Mouse (Mus musculus): ENCODE data around the gene 2010111I01Rik. TPM values are rescaled to one million over a fixed set of nuclear protein-coding genes. Genes with fewer than 3 reads are reported as not detected.

Gene 2010111I01Rik
- polyA plus RNA-seq, 1 experiment from 2014 or later, result 93.5 TPM

- Histone ChIP-seq H3K27ac (peak overlapping the region; percentile 81), H3K9me3 (no peaks in the 10 kb centered on the region), H3K4me3 (replicated peaks) (no peak overlapping the region), H3K27me3 (replicated peaks) (no peaks in the 10 kb centered on the region), H3K4me2 (replicated peaks) (no peak overlapping the region), H3K36me3 (no peaks in the 10 kb centered on the region), H3K9ac (no peak overlapping the region), H3K4me1 (replicated peaks) (peaks cover 30% of the 10 kb centered on the region)
- peak; percentile 56 for ATAC-seq
- WGBS, result 46% methylated on average over 10 of the region's 10 CpGs
Observed at GRCm38 (mm10) chr13:63112598-63113372, 148.1 kb downstream of the 2010111I01Rik start.

GRCm38 (mm10) chr13:63113881-63114301 lies 149.2 kb downstream of the 2010111I01Rik start:
- no peak for ATAC-seq
- Histone ChIP-seq H3K27me3 (replicated peaks) (no peaks in the 10 kb centered on the region), H3K9me3 (no peaks in the 10 kb centered on the region), H3K4me2 (replicated peaks) (no peak overlapping the region), H3K4me3 (replicated peaks) (no peak overlapping the region), H3K9ac (no peak overlapping the region), H3K36me3 (no peaks in the 10 kb centered on the region), H3K4me1 (replicated peaks) (peaks cover 30% of the 10 kb centered on the region), H3K27ac (peak overlapping the region; percentile 33; the same call in 1 of the 2 replicates)
- WGBS, result 65% methylated on average over 4 of the region's 4 CpGs

GRCm38 (mm10) chr13:63115187-63115784 lies 150.6 kb downstream of the 2010111I01Rik start:
- H3K4me3 ChIP-seq (replicated peaks), result no peak overlapping the region
- no peaks in the 10 kb centered on the region for H3K27me3 ChIP-seq (replicated peaks)
- peaks cover 27% of the 10 kb centered on the region for H3K4me1 ChIP-seq (replicated peaks)
- no peak overlapping the region for H3K9ac ChIP-seq
- H3K27ac ChIP-seq, result peak overlapping the region; percentile 51
- no peak for ATAC-seq
- no peak overlapping the region for H3K4me2 ChIP-seq (replicated peaks)
- WGBS, result 75% methylated on average over 3 of the region's 3 CpGs
- H3K9me3 ChIP-seq, result no peaks in the 10 kb centered on the region
- no peaks in the 10 kb centered on the region for H3K36me3 ChIP-seq

- Histone ChIP-seq H3K4me2 (replicated peaks) (no peak overlapping the region), H3K27ac (no peak overlapping the region), H3K9me3 (no peaks in the 10 kb centered on the region), H3K36me3 (no peaks in the 10 kb centered on the region), H3K27me3 (replicated peaks) (no peaks in the 10 kb centered on the region), H3K4me3 (replicated peaks) (no peak overlapping the region), H3K4me1 (replicated peaks) (peaks cover 20% of the 10 kb centered on the region), H3K9ac (no peak overlapping the region)
- ATAC-seq, result no peak
- WGBS, result 71% methylated on average over 3 of the region's 3 CpGs
Observed at GRCm38 (mm10) chr13:63117495-63118184, 152.9 kb downstream of the 2010111I01Rik start.

- WGBS, result 84% methylated on average over 3 of the region's 3 CpGs
- no peak overlapping the region for H3K4me3 ChIP-seq (replicated peaks)
Observed at GRCm38 (mm10) chr13:63118682-63119081, 154.0 kb downstream of the 2010111I01Rik start.

GRCm38 (mm10) chr13:63120296-63120695 lies 155.6 kb downstream of the 2010111I01Rik start:
- no peak overlapping the region for H3K27ac ChIP-seq

More at GRCm38 (mm10) chr13:63118682-63119081, 154.0 kb downstream of the 2010111I01Rik start:
- H3K4me1 ChIP-seq (replicated peaks), result peaks cover 14% of the 10 kb centered on the region
- H3K4me2 ChIP-seq (replicated peaks), result no peak overlapping the region
- H3K36me3 ChIP-seq, result no peaks in the 10 kb centered on the region
- H3K9me3 ChIP-seq, result no peaks in the 10 kb centered on the region
- H3K9ac ChIP-seq, result no peak overlapping the region
- no peak for ATAC-seq
- no peak overlapping the region for H3K27ac ChIP-seq
- H3K27me3 ChIP-seq (replicated peaks), result no peaks in the 10 kb centered on the region

GRCm38 (mm10) chr13:63121747-63122146 lies 157.1 kb downstream of the 2010111I01Rik start:
- no peaks in the 10 kb centered on the region for H3K9me3 ChIP-seq
- H3K4me1 ChIP-seq (replicated peaks), result no peaks in the 10 kb centered on the region
- H3K36me3 ChIP-seq, result no peaks in the 10 kb centered on the region
- no peaks in the 10 kb centered on the region for H3K27me3 ChIP-seq (replicated peaks)
- ATAC-seq, result no peak
- H3K4me3 ChIP-seq (replicated peaks), result no peak overlapping the region
- H3K27ac ChIP-seq, result no peak overlapping the region
- no peak overlapping the region for H3K9ac ChIP-seq
- WGBS, result 58% methylated on average over 4 of the region's 4 CpGs
- H3K4me2 ChIP-seq (replicated peaks), result no peak overlapping the region

More at GRCm38 (mm10) chr13:63120296-63120695, 155.6 kb downstream of the 2010111I01Rik start:
- Histone ChIP-seq H3K27me3 (replicated peaks) (no peaks in the 10 kb centered on the region), H3K4me2 (replicated peaks) (no peak overlapping the region), H3K4me3 (replicated peaks) (no peak overlapping the region), H3K9ac (no peak overlapping the region), H3K9me3 (no peaks in the 10 kb centered on the region), H3K4me1 (replicated peaks) (peaks cover 1% of the 10 kb centered on the region; the same call in 1 of the 2 replicates), H3K36me3 (no peaks in the 10 kb centered on the region)
- 55% methylated on average over 2 of the region's 2 CpGs for WGBS
- ATAC-seq, result peak; percentile 28; the same call in 1 of the 2 replicates

GRCm38 (mm10) chr13:63126206-63126605 lies 161.5 kb downstream of the 2010111I01Rik start:
- Histone ChIP-seq H3K9me3 (no peaks in the 10 kb centered on the region), H3K4me2 (replicated peaks) (no peak overlapping the region), H3K27ac (no peak overlapping the region), H3K36me3 (no peaks in the 10 kb centered on the region), H3K27me3 (replicated peaks) (no peaks in the 10 kb centered on the region), H3K4me1 (replicated peaks) (no peaks in the 10 kb centered on the region), H3K4me3 (replicated peaks) (no peak overlapping the region), H3K9ac (no peak overlapping the region)
- no peak for ATAC-seq
- 63% methylated on average over 3 of the region's 3 CpGs for WGBS

- H3K27ac ChIP-seq, result no peak overlapping the region
- H3K27me3 ChIP-seq (replicated peaks), result no peaks in the 10 kb centered on the region
- no peak overlapping the region for H3K4me2 ChIP-seq (replicated peaks)
- H3K4me1 ChIP-seq (replicated peaks), result no peaks in the 10 kb centered on the region
- no peaks in the 10 kb centered on the region for H3K9me3 ChIP-seq
- H3K36me3 ChIP-seq, result no peaks in the 10 kb centered on the region
- no peak overlapping the region for H3K4me3 ChIP-seq (replicated peaks)
- H3K9ac ChIP-seq, result no peak overlapping the region
- ATAC-seq, result no peak
- 97% methylated on average over 1 of the region's 1 CpGs for WGBS
Observed at GRCm38 (mm10) chr13:63127516-63127915, 162.8 kb downstream of the 2010111I01Rik start.

- Histone ChIP-seq H3K27me3 (replicated peaks) (no peaks in the 10 kb centered on the region), H3K4me2 (replicated peaks) (no peak overlapping the region)
Observed at GRCm38 (mm10) chr13:63134879-63135421, 170.3 kb downstream of the 2010111I01Rik start.

GRCm38 (mm10) chr13:63135994-63136393 lies 171.3 kb downstream of the 2010111I01Rik start:
- 63% methylated on average over 7 of the region's 7 CpGs for WGBS
- Histone ChIP-seq H3K9ac (no peak overlapping the region), H3K4me2 (replicated peaks) (no peak overlapping the region), H3K36me3 (no peaks in the 10 kb centered on the region), H3K4me3 (replicated peaks) (no peak overlapping the region), H3K9me3 (no peaks in the 10 kb centered on the region), H3K4me1 (replicated peaks) (0 out of 2 replicates have a peak, but pooled peaks cover 3% of the 10 kb centered on the region), H3K27me3 (replicated peaks) (no peaks in the 10 kb centered on the region), H3K27ac (no peak overlapping the region)
- ATAC-seq, result no peak

More at GRCm38 (mm10) chr13:63134879-63135421, 170.3 kb downstream of the 2010111I01Rik start:
- Histone ChIP-seq H3K4me3 (replicated peaks) (no peak overlapping the region), H3K9me3 (no peaks in the 10 kb centered on the region), H3K4me1 (replicated peaks) (no peaks in the 10 kb centered on the region), H3K27ac (no peak overlapping the region), H3K9ac (no peak overlapping the region), H3K36me3 (no peaks in the 10 kb centered on the region)
- WGBS, result 87% methylated on average over 5 of the region's 5 CpGs
- ATAC-seq, result no peak

- 86% methylated on average over 1 of the region's 1 CpGs for WGBS
- no peak overlapping the region for H3K9ac ChIP-seq
- no peaks in the 10 kb centered on the region for H3K36me3 ChIP-seq
- 0 out of 2 replicates have a peak, but pooled peaks cover 3% of the 10 kb centered on the region for H3K4me1 ChIP-seq (replicated peaks)
- H3K4me2 ChIP-seq (replicated peaks), result no peak overlapping the region
- no peaks in the 10 kb centered on the region for H3K9me3 ChIP-seq
- H3K27ac ChIP-seq, result no peak overlapping the region
- H3K4me3 ChIP-seq (replicated peaks), result no peak overlapping the region
- no peaks in the 10 kb centered on the region for H3K27me3 ChIP-seq (replicated peaks)
- ATAC-seq, result no peak
Observed at GRCm38 (mm10) chr13:63136775-63137174, 172.1 kb downstream of the 2010111I01Rik start.
